Mouse (Mus musculus) limb, embryonic 14.5 days (tissue): Measurements from ENCODE around the gene Mst1r. TPM values are rescaled to one million over a fixed set of nuclear protein-coding genes. Genes with fewer than 3 reads are reported as not detected.

Experiments used
- ATAC-seq: fragments of 200-750 bp; cut with Nextera tagmentation; 2 replicates; pipeline ENCODE4 v1.8.0; 2017; ENCODE audit warnings: low read depth, moderate number of reproducible peaks, moderate TSS enrichment; ENCODE audit not compliant: low FRiP score
- DNase-seq: peaks from one replicate; pipeline ENCODE4 v3.0.0-alpha.2; 2015; ENCODE audit warnings: low spot score
- H3K27ac ChIP-seq: fragments of 300-500 bp; sonication (generic); replicated peaks from 2 replicates; pipeline ENCODE4 v1.5.1; 2014; ENCODE audit warnings: low read depth, mild to moderate bottlenecking, low read length, moderate library complexity, mixed read lengths
- H3K27me3 ChIP-seq: fragments of 300-500 bp; sonication (generic); 2 replicates; pipeline ENCODE4 v1.6.1; 2014; ENCODE audit warnings: low read length, mixed read lengths; ENCODE audit not compliant: control insufficient read depth, insufficient read depth
- H3K36me3 ChIP-seq: fragments of 300-500 bp; sonication (generic); 2 replicates; pipeline ENCODE4 v1.6.1; 2014; ENCODE audit warnings: mild to moderate bottlenecking, low read length, moderate library complexity, mixed read lengths; ENCODE audit not compliant: control insufficient read depth, insufficient read depth
- H3K4me1 ChIP-seq: fragments of 300-500 bp; sonication (generic); 2 replicates; pipeline ENCODE4 v1.6.1; 2014; ENCODE audit warnings: antibody characterized with exemption, low read length, mixed read lengths; ENCODE audit not compliant: control insufficient read depth, insufficient read depth
- H3K4me2 ChIP-seq: fragments of 300-500 bp; sonication (generic); replicated peaks from 2 replicates; pipeline ENCODE4 v1.6.1; 2014; ENCODE audit warnings: low read depth, mild to moderate bottlenecking, low read length, moderate library complexity; ENCODE audit not compliant: severe bottlenecking
- H3K4me3 ChIP-seq: fragments of 300-500 bp; sonication (generic); replicated peaks from 2 replicates; pipeline ENCODE4 v1.5.1; 2014; ENCODE audit warnings: low read length
- H3K9ac ChIP-seq: fragments of 300-500 bp; sonication (generic); 2 replicates; pipeline ENCODE4 v1.6.1; 2014; ENCODE audit warnings: mild to moderate bottlenecking, low read depth, low read length, moderate library complexity; ENCODE audit not compliant: severe bottlenecking
- H3K9me3 ChIP-seq: fragments of 300-500 bp; sonication (generic); 2 replicates; pipeline ENCODE4 v1.6.1; 2016; ENCODE audit warnings: low read length; ENCODE audit not compliant: control insufficient read depth
- POLR2A ChIP-seq: fragments of 200-500 bp; IDR thresholded peaks from 2 replicates; pipeline ENCODE4 v1.8.0; 2012; ENCODE audit warnings: inconsistent platforms, mild to moderate bottlenecking, moderate library complexity, borderline replicate concordance; ENCODE audit not compliant: insufficient read depth, insufficient read length; ENCODE audit errors: extremely low read depth
- WGBS: fragments of 180-500 bp; shearing (Covaris S2); extraction: QIAGEN DNeasy Blood & Tissue Kit; methylation state at CpG from one replicate; pipeline ENCODE4 v1.1.7; 2014; 5-methylcytosine and 5-hydroxymethylcytosine counted together
- polyA plus RNA-seq, 2 experiments: library from polyadenylated mRNA; depleted of rRNA in 1 of 2; stranded (reverse) in 1 of 2; unstranded in 1 of 2; fragments of >200 nt; fragmentation: Nextera tagmentation in 1 of 2; extraction: Ambion mirVana in 1 of 2; gene quantifications; 2 replicates each; pipeline versions ENCODE4 v1.2.1 to v1.2.3; 2012 to 2014

Gene Mst1r
- polyA plus RNA-seq, 2 experiments = 1.4 to 14.1 TPM

DNA sequence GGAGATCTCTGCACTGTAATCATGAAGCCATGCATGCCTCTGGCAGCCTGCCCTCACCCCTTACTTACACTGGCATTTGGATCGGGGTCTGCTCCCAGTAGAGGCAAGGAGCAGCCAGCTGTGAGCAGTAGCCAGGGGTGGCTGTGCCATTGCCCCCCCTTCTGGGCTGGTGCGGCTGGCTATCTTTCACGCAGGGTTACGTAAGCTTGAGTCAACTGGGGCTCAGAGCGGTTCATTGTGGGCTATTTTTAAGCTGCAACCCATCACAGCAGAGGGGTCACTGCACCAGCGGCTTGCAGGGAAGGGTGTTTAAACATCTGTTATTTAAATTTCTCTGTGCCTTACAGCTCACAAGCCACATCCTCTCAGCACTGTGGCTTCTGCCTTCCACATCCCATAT is 17.3 kb downstream of the Mst1r start:
- no peak for DNase-seq
- ATAC-seq = no peak
- TF ChIP-seq POLR2A = no peak
- Histone ChIP-seq H3K27me3 (no peaks in the 10 kb centered on the region), H3K27ac (no peak overlapping the region), H3K9ac (no peak overlapping the region), H3K36me3 (no peaks in the 10 kb centered on the region), H3K4me3 (no peak overlapping the region), H3K9me3 (no peaks in the 10 kb centered on the region), H3K4me1 (0 out of 2 replicates have a peak, but pooled peaks cover 4% of the 10 kb centered on the region), H3K4me2 (no peak overlapping the region)
- WGBS = 56% methylated on average over 6 of the region's 6 CpGs

DNA sequence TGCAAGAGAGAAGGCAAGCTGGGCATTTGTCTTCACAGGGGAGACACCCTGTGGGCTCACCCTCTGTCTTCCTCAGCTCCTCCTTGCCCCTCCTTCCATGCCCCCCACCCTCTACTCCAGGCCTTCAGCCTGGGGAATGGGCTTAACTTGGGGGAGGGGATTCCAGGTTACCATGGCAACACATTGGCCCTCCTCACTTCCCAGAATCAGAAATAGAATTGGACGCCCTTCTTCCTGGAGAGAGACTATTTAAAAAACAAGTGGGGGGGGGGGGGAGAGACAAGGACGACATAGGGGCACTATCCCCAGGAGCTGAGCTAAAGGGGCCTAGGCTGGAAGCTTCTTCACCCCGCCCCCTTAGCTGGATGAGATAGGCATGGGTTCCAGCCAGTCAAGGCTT is 18.6 kb downstream of the Mst1r start:
- H3K4me3 ChIP-seq = no peak overlapping the region

DNA sequence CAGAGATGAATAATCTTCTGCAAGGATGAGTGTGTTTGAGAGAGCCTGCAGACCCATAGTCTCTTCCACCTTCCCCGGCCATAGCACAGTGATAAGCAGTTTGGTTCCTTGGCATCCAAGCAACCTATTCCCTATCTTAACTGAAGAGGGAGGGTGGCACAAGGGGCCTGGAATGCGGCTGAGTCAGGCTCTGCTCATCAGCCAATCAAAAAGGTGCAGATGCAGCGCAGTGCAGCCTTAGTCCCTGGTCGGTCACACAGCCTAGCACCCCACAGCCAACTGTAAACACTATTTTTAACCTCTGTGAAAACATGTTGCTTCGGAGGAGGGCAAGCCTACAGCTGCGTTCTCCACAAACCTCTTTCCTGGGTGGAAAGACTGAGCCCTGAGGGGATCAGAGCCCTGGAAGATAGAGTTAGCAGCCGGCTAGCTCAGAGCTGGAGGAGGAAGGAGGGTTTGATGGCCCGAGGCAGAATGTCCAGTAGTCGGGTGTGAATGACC is 20.3 kb downstream of the Mst1r start:
- H3K27ac ChIP-seq = no peak overlapping the region
- WGBS = 39% methylated on average over 9 of the region's 9 CpGs
- no peaks in the 10 kb centered on the region for H3K36me3 ChIP-seq
- H3K4me1 ChIP-seq = 0 out of 2 replicates have a peak, but pooled peaks cover 4% of the 10 kb centered on the region
- no peak for ATAC-seq
- DNase-seq = no peak
- no peak overlapping the region for H3K4me2 ChIP-seq
- no peaks in the 10 kb centered on the region for H3K27me3 ChIP-seq
- H3K9me3 ChIP-seq = no peaks in the 10 kb centered on the region
- TF ChIP-seq POLR2A = no peak
- H3K9ac ChIP-seq = no peak overlapping the region
- no peak overlapping the region for H3K4me3 ChIP-seq

More for the DNA sequence above, 18.6 kb downstream of the Mst1r start:
- no peak overlapping the region for H3K4me2 ChIP-seq
- 0 out of 2 replicates have a peak, but pooled peaks cover 4% of the 10 kb centered on the region for H3K4me1 ChIP-seq
- H3K9me3 ChIP-seq = no peaks in the 10 kb centered on the region
- H3K27me3 ChIP-seq = no peaks in the 10 kb centered on the region
- WGBS = 34% methylated on average over 3 of the region's 3 CpGs
- ATAC-seq (no peak), DNase-seq (no peak)
- H3K36me3 ChIP-seq = no peaks in the 10 kb centered on the region
- H3K27ac ChIP-seq = no peak overlapping the region
- no peak for TF ChIP-seq POLR2A
- no peak overlapping the region for H3K9ac ChIP-seq

DNA sequence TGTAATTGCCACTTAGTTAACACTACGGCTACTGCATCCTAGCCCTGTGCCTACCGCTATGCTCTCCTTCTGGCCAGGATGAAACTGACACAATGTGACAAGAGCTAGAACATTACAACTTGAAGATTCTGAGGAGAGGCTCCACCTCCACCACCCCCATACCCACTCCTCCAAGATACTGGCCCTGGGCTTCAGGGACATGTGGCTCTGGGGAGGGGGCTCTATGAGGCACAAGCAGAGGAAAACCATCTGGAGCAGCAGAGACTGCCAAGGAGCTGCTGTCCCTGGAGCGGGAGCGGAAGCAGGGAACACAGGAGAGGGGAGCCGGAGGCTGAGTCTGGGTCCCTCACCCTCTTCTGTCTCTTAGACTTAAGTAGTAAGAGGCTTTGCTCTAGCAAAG is 21.1 kb downstream of the Mst1r start:
- H3K9ac ChIP-seq = no peak overlapping the region
- WGBS = 65% methylated on average over 5 of the region's 5 CpGs

DNA sequence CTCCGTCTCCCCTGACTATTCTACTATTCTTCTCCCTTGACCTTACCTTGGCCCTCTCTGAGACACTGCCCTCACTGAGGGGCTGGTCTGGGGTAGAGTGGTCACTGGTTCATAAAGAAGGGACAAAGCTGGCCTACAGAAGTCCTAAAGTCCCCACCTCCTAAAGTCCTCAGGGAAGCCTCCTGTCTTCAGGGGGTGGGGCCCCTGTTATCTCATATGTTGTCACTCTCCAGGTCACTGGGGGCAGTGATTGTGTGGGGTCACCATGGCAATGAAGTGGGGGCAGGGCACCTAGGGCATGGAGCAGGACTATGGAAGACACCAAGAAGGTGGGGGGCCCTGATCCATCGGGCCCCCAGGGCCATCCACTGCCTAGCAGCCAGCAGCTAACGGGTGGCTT is 21.5 kb downstream of the Mst1r start, which contains the start of gene Actl11:
TSS of gene Actl11 (plus strand) at position 301 of the 400 bp plus-strand sequence.
- 68% methylated on average over 3 of the region's 3 CpGs for WGBS
- Histone ChIP-seq H3K4me2 (no peak within 1 kb of the TSS), H3K36me3 (no peaks in the 10 kb centered on the region), H3K9me3 (no peaks in the 10 kb centered on the region), H3K4me1 (0 out of 2 replicates have a peak, but pooled peaks cover 4% of the 10 kb centered on the region), H3K27me3 (no peaks in the 10 kb centered on the region), H3K9ac (no peak within 1 kb of the TSS), H3K27ac (no peak within 1 kb of the TSS), H3K4me3 (no peak within 1 kb of the TSS)
- ATAC-seq (no peak), DNase-seq (no peak)
- no peak for TF ChIP-seq POLR2A

More for the DNA sequence above, 21.1 kb downstream of the Mst1r start:
- Histone ChIP-seq H3K4me1 (0 out of 2 replicates have a peak, but pooled peaks cover 4% of the 10 kb centered on the region), H3K4me3 (no peak overlapping the region), H3K4me2 (no peak overlapping the region), H3K27ac (no peak overlapping the region), H3K27me3 (no peaks in the 10 kb centered on the region), H3K36me3 (no peaks in the 10 kb centered on the region), H3K9me3 (no peaks in the 10 kb centered on the region)
- TF ChIP-seq POLR2A = no peak
- DNase-seq (no peak), ATAC-seq (no peak)

DNA sequence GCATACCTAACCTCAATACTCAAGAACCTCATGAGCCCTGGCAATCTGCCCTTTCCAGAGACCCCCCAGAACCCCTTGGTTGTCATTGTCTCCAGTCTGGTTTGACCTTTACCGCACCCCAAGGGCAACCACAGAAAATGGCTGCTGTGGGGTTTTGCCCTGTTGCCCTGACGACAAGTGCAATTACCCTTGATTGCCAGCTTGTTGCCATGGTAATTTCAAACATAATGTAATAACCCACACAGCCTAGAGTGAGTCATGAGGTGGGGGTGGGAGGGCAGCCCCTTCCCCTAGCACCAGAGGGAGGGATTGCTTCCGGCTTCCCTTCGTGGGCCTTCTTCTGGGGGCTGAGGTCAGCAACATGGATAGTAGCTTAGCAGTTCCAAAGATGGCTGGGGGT is 25.5 kb downstream of the Mst1r start:
- DNase-seq = no peak
- Histone ChIP-seq H3K27ac (no peak overlapping the region), H3K4me2 (no peak overlapping the region), H3K9ac (no peak overlapping the region), H3K4me1 (peaks cover 11% of the 10 kb centered on the region), H3K36me3 (no peaks in the 10 kb centered on the region), H3K9me3 (no peaks in the 10 kb centered on the region), H3K27me3 (no peaks in the 10 kb centered on the region), H3K4me3 (no peak overlapping the region)
- no peak for TF ChIP-seq POLR2A
- ATAC-seq = no peak
- WGBS = 64% methylated on average over 4 of the region's 4 CpGs
